Mouse (Mus musculus): ENCODE results near the gene Lpcat4.

GRCm38 (mm10) chr2:112241787-112242186, 2.5 kb downstream of the Lpcat4 start:
- TF ChIP-seq CTCF (IDR thresholded peaks at IDR 0.05; ENCODE audit: low read depth) (no peak), EP300 (IDR thresholded peaks at IDR 0.05; ENCODE audit: low read depth) (no peak)

Measured in heart, postnatal 0 days (tissue).